ENCODE assay signal across 9 mouse cellular contexts in the genomic region with DNA sequence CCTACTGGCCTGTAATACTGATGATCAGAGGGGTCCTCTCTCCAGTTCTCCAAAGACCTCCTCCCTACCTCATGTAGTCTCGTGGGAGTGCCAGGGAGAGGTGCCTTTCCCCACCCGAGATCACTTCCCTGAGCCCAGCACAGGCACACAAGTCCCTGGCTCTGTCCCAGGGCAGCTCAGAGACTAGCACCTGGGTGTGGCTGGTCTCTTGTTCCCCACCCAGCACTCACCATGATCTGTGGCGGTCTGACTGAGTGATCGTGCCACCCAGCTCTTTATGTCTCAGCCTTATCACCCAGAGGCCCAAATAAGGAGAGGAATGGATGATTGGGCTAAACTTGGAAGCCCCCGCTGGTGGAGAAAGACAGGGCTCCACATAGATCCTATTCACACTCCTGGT. TPM values are rescaled to one million over a fixed set of nuclear protein-coding genes. Genes with fewer than 3 reads are reported as not detected.
DNase-seq lines count a peak whose midpoint lies in the region; ATAC-seq lines count a peak whose summit lies in the region.
"Had no signal": no experiment of that assay in that cellular context is flagged by ENCODE, and none has a peak within 500 bp of the region (broad histone marks: within the 10 kb centered on the region; RNA-seq: fewer than 3 reads in every experiment).

Gene Myl7, minus strand, starts transcription at position 252 of the 400 bp plus-strand sequence.

- H3K9me3 ChIP-seq in midbrain, embryonic 12.5 days, result no peaks in the 10 kb centered on the region
- H3K9me3 ChIP-seq in midbrain, embryonic 14.5 days (ENCODE audit: control insufficient read depth, low read length), result no peaks in the 10 kb centered on the region
- H3K9me3 ChIP-seq in heart, embryonic 11.5 days (replicated peaks; ENCODE audit: control insufficient read depth, low read length), result no peaks in the 10 kb centered on the region
- no peaks in the 10 kb centered on the region for H3K9me3 ChIP-seq in intestine, embryonic 15.5 days
- H3K9me3 ChIP-seq in stomach, embryonic 15.5 days, result no peaks in the 10 kb centered on the region

- no peak for ATAC-seq in midbrain, embryonic 12.5 days (ENCODE audit: low FRiP score, low read depth)
- ATAC-seq in midbrain, embryonic 14.5 days (ENCODE audit: low FRiP score, low TSS enrichment), result no peak
- peak; percentile 62 for ATAC-seq in heart, embryonic 11.5 days (replicated peaks; ENCODE audit: insufficient number of reproducible peaks, low FRiP score, low TSS enrichment)
- no peak for ATAC-seq in intestine, embryonic 15.5 days
- peak; percentile 44; the same call in 1 of the 2 replicates for ATAC-seq in stomach, embryonic 15.5 days (ENCODE audit: insufficient read depth, low FRiP score, low read depth)
- ATAC-seq: Patski had no signal

- no peak within 1 kb of the TSS for H3K27ac ChIP-seq in midbrain, embryonic 12.5 days (replicated peaks)
- H3K27ac ChIP-seq in midbrain, embryonic 14.5 days (replicated peaks; ENCODE audit: low read depth, low read length), result no peak within 1 kb of the TSS
- peak within 1 kb of the TSS; percentile 97 for H3K27ac ChIP-seq in heart, embryonic 11.5 days (ENCODE audit: low read depth, low read length)
- no peak within 1 kb of the TSS for H3K27ac ChIP-seq in intestine, embryonic 15.5 days
- no peak within 1 kb of the TSS for H3K27ac ChIP-seq in stomach, embryonic 15.5 days

- no peak within 1 kb of the TSS for H3K9ac ChIP-seq in midbrain, embryonic 12.5 days (replicated peaks)
- no peak within 1 kb of the TSS for H3K9ac ChIP-seq in midbrain, embryonic 14.5 days (replicated peaks; ENCODE audit: low read length)
- peak within 1 kb of the TSS; percentile 94 for H3K9ac ChIP-seq in heart, embryonic 11.5 days (ENCODE audit: low read depth, low read length)
- H3K9ac ChIP-seq in intestine, embryonic 15.5 days, result peak within 1 kb of the TSS; percentile 32
- H3K9ac ChIP-seq in stomach, embryonic 15.5 days, result no peak within 1 kb of the TSS

- H3K27me3 ChIP-seq in midbrain, embryonic 12.5 days, result peaks cover 64% of the 10 kb centered on the region
- H3K27me3 ChIP-seq in midbrain, embryonic 14.5 days (ENCODE audit: control insufficient read depth, insufficient read depth, low read length), result 0 out of 2 replicates have a peak, but pooled peaks cover 4% of the 10 kb centered on the region
- 0 out of 2 replicates have a peak, but pooled peaks cover 9% of the 10 kb centered on the region for H3K27me3 ChIP-seq in heart, embryonic 11.5 days (ENCODE audit: control insufficient read depth, insufficient read depth, low read length)
- H3K27me3 ChIP-seq in intestine, embryonic 15.5 days (replicated peaks), result no peaks in the 10 kb centered on the region
- no peaks in the 10 kb centered on the region for H3K27me3 ChIP-seq in stomach, embryonic 15.5 days (replicated peaks)
- H3K27me3 ChIP-seq: Patski had no signal

- WGBS in midbrain, embryonic 12.5 days, result 66% methylated on average over 5 of the region's 5 CpGs
- 79% methylated on average over 5 of the region's 5 CpGs for WGBS in midbrain, embryonic 14.5 days
- WGBS in heart, embryonic 11.5 days (ENCODE audit: insufficient replicate concordance), result 15% methylated on average over 5 of the region's 5 CpGs
- 47% methylated on average over 5 of the region's 5 CpGs for WGBS in intestine, embryonic 15.5 days
- 52% methylated on average over 5 of the region's 5 CpGs for WGBS in stomach, embryonic 15.5 days

- no peaks in the 10 kb centered on the region for H3K36me3 ChIP-seq in midbrain, embryonic 12.5 days
- H3K36me3 ChIP-seq in midbrain, embryonic 14.5 days (ENCODE audit: control insufficient read depth, insufficient read depth, low read length), result no peaks in the 10 kb centered on the region
- no peaks in the 10 kb centered on the region for H3K36me3 ChIP-seq in heart, embryonic 11.5 days (ENCODE audit: control insufficient read depth, insufficient read depth, low read length)
- no peaks in the 10 kb centered on the region for H3K36me3 ChIP-seq in intestine, embryonic 15.5 days
- H3K36me3 ChIP-seq in stomach, embryonic 15.5 days, result no peaks in the 10 kb centered on the region

- no peak within 1 kb of the TSS for H3K4me3 ChIP-seq in midbrain, embryonic 12.5 days
- H3K4me3 ChIP-seq in midbrain, embryonic 14.5 days (replicated peaks; ENCODE audit: low read depth, low read length), result no peak within 1 kb of the TSS
- H3K4me3 ChIP-seq in heart, embryonic 11.5 days (ENCODE audit: low read depth, low read length), result peak within 1 kb of the TSS; percentile 50
- 0 out of 2 replicates have a peak within 1 kb of the TSS, but pooled peaks have one; percentile 3 for H3K4me3 ChIP-seq in intestine, embryonic 15.5 days (replicated peaks)
- H3K4me3 ChIP-seq in stomach, embryonic 15.5 days (replicated peaks), result no peak within 1 kb of the TSS

- H3K4me2 ChIP-seq in midbrain, embryonic 12.5 days (replicated peaks), result peak within 1 kb of the TSS; percentile 17; the same call in 1 of the 2 replicates
- no peak within 1 kb of the TSS for H3K4me2 ChIP-seq in midbrain, embryonic 14.5 days (ENCODE audit: low read length)
- H3K4me2 ChIP-seq in heart, embryonic 11.5 days, result peak within 1 kb of the TSS; percentile 61
- peak within 1 kb of the TSS; percentile 42 for H3K4me2 ChIP-seq in intestine, embryonic 15.5 days (replicated peaks)
- H3K4me2 ChIP-seq in stomach, embryonic 15.5 days, result peak within 1 kb of the TSS; percentile 11; the same call in 1 of the 2 replicates

- DNase-seq in midbrain, embryonic 14.5 days, result no peak
- DNase-seq in MN1 (ENCODE audit: low spot score), result no peak
- no peak for DNase-seq in cerebellum, adult 18-20 months
- DNase-seq: left cerebral cortex, postnatal 4 days had no signal

- peaks cover 29% of the 10 kb centered on the region for H3K4me1 ChIP-seq in midbrain, embryonic 12.5 days
- peaks cover 25% of the 10 kb centered on the region for H3K4me1 ChIP-seq in midbrain, embryonic 14.5 days (ENCODE audit: control insufficient read depth, insufficient read depth, low read length)
- H3K4me1 ChIP-seq in heart, embryonic 11.5 days (ENCODE audit: control insufficient read depth, insufficient read depth, low read length), result peaks cover 53% of the 10 kb centered on the region
- H3K4me1 ChIP-seq in intestine, embryonic 15.5 days (replicated peaks), result peaks cover 46% of the 10 kb centered on the region
- peaks cover 30% of the 10 kb centered on the region for H3K4me1 ChIP-seq in stomach, embryonic 15.5 days

RNA-seq across cellular contexts. Expression of gene Myl7, which starts in this region (rescaled TPM):
- polyA plus RNA-seq in midbrain, embryonic 12.5 days (2016; fragmentation: Nextera tagmentation; extraction: Ambion mirVana), result 1.2 and 1.4 TPM in 2 replicates
- polyA plus RNA-seq in midbrain, embryonic 14.5 days (2014; fragmentation: Nextera tagmentation; extraction: Ambion mirVana), result not detected in 2 replicates
- 7,501 and 8,192 TPM in 2 replicates for polyA plus RNA-seq in heart, embryonic 11.5 days (2014; fragmentation: Nextera tagmentation; extraction: Ambion mirVana)
- 68.3 and 73.5 TPM in 2 replicates for polyA plus RNA-seq in intestine, embryonic 15.5 days (2015; fragmentation: Nextera tagmentation; extraction: Ambion mirVana)
- 25.2 and 30.7 TPM in 2 replicates for polyA plus RNA-seq in stomach, embryonic 15.5 days (2015; fragmentation: Nextera tagmentation; extraction: Ambion mirVana)
- polyA plus RNA-seq: Patski had no signal

Comparison
In these comparisons a context has a peak if more than half of its experiments do, and no peak if none do; other contexts are left out.
1. RNA of gene Myl7 (polyA plus RNA-seq): 7,501 to 8,192 TPM in heart, embryonic 11.5 days; 68.3 to 73.5 TPM in intestine, embryonic 15.5 days, 25.2 to 30.7 TPM in stomach, embryonic 15.5 days, 1.2 to 1.4 TPM in midbrain, embryonic 12.5 days and not detected in midbrain, embryonic 14.5 days; every median in the first group is over 100 times any median in the second.
2. ATAC-seq: peak in heart, embryonic 11.5 days (single experiment) and stomach, embryonic 15.5 days (single experiment); none in midbrain, embryonic 12.5 days (single experiment), midbrain, embryonic 14.5 days (single experiment) and intestine, embryonic 15.5 days (single experiment).
3. H3K4me3 ChIP-seq: peak in heart, embryonic 11.5 days (single experiment) and intestine, embryonic 15.5 days (single experiment); none in midbrain, embryonic 12.5 days (single experiment), midbrain, embryonic 14.5 days (single experiment) and stomach, embryonic 15.5 days (single experiment).
4. H3K9ac ChIP-seq: peak in heart, embryonic 11.5 days (single experiment) and intestine, embryonic 15.5 days (single experiment); none in midbrain, embryonic 12.5 days (single experiment), midbrain, embryonic 14.5 days (single experiment) and stomach, embryonic 15.5 days (single experiment).